Mouse (Mus musculus) yolk sac, embryonic 10.5 days (tissue): ENCODE measurements around the gene Ap4b1.

Experiments
- DNase-seq: peaks from one replicate; pipeline ENCODE4 v3.0.0-alpha.2; 2017; ENCODE audit warnings: low spot score

Ap4b1 gene

DNA sequence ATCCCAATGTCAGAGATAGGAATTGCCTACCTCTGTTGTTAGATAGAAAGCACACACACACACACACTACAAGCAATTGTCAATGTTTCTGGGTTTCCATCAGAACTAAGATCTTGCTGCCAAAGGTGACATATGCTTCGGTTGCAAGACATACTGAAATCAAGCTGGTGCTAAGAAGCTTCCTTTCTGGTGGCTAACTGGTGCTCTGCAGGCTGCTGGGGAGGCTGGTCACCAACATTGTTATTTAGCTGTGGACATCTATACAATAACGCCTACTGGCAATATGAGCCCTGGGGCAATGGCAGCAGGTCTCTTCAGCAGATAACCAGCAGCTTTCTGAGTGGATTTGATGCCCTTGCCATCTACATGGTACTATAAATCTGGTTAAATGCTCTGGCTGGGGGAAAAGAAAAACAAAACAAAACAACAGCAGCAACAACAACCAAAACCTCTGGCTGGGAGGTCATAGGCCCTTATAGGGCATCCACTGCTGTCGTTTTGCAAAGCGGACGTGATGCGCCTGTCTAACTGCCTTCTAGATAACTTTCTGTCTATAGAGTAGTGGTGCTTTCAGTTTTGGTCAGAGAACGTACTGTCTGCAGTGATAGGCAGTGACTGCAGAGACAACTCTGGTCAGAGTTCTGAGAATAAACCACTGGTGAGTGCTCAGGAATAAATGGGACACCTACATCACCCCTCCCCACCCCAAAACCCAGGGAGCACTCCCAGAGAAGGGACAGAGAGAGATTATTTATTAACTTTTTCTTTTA, 47.9 kb downstream of the Ap4b1 start:
- DNase-seq, result no peak

GRCm38 (mm10) chr3:103857977-103858563, 48.8 kb downstream of the Ap4b1 start:
- no peak for DNase-seq

GRCm38 (mm10) chr3:103858881-103859801, 49.8 kb downstream of the Ap4b1 start, which contains the start of gene Ptpn22:
Gene Ptpn22, plus strand, starts transcription at chr3:103859795.
- DNase-seq, result no peak

DNA sequence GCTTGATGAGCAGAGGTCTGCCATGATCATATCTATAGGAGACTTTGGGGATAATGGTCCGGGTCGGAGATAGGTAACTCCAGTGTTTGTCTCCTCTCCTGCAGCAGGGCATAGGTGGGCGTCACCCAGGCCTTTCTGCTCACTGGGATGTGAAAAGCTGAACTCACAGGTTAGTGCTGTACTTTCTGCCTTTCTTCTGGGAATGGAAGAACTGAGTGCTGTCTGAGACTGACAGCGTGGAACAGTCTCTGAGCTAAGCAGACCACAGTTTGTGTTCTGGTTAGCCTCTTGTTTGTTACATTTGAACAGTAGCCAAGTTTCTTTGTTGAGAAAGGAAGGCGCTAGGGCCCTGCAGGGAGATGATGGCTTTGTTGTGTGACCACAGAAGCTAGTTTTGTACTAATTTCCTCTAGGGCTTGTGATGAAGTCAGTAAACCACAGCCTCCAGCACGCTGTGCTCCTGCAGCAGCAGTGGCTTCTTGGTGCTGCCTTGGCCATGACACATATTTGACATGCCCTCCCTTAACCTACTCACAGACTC, 50.6 kb downstream of the Ap4b1 start:
- DNase-seq, result no peak

GRCm38 (mm10) chr3:103862721-103863220, 53.5 kb downstream of the Ap4b1 start:
- DNase-seq, result no peak

DNA sequence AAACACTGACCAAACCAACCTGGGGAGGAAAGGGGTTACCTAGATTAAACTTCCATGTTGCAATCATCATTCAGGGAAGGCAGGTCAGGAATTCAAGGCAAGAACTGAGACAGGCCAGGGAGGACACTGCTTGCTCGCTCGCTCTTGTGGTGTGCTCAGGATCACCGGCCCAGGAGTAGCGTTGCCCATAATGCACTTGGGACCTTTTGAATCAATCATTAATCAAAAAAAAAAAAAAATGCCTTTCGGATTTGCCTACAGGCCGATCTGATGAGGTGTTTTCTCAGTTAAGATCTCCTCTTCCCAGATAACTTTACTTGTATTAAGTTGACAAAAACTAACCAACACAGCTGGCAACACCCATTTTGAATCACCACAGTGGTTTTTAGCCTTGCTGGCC, 54.9 kb downstream of the Ap4b1 start:
- no peak for DNase-seq

- DNase-seq, result no peak
These were observed 58.2 kb downstream of the Ap4b1 start for GRCm38 (mm10) chr3:103867424-103867971.

DNA sequence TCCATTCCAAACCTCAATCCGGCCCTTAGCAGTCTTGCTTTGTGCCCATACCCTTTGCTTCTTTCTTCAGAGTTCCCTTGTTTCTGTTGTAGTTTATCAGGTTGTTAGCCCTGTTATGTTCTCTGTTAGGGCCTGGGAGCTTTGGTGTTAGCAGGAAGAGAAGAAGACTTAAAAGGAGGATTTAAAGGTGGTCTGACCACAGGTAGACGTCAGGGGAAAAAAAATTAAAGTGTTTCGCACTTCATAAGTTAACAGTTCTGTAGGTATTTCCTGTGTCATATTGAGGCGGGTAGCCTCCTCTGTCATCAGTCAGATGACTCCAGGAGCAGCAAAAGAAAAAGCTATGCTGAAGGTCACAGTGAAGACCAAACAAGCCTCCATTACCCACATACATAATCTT, 58.7 kb downstream of the Ap4b1 start:
- no peak for DNase-seq
